Mouse (Mus musculus) midbrain, embryonic 14.5 days (tissue): ENCODE results near the gene Cyfip1. TPM values are rescaled to one million over a fixed set of nuclear protein-coding genes. Genes with fewer than 3 reads are reported as not detected.
"Not testable (repeated sequence)": the region's sequence is repeated elsewhere in the genome, so short reads cannot be mapped to it uniquely, and the experiment has no call there.

Source experiments
- ATAC-seq: fragments of 200-750 bp; cut with Nextera tagmentation; 2 replicates; pipeline ENCODE4 v1.8.0; 2017; ENCODE audit warnings: moderate number of reproducible peaks, moderate library complexity; ENCODE audit not compliant: low FRiP score, low TSS enrichment
- DNase-seq: peaks from one replicate; pipeline ENCODE4 v3.0.0-alpha.2; 2015
- H3K27ac ChIP-seq: fragments of 300-500 bp; sonication (generic); replicated peaks from 2 replicates; pipeline ENCODE4 v1.5.1; 2014; ENCODE audit warnings: mild to moderate bottlenecking, low read depth, low read length, moderate library complexity
- H3K27me3 ChIP-seq: fragments of 300-500 bp; sonication (generic); 2 replicates; pipeline ENCODE4 v1.6.1; 2014; ENCODE audit warnings: low read length, control low read depth, mixed read lengths; ENCODE audit not compliant: control insufficient read depth, insufficient read depth
- H3K36me3 ChIP-seq: fragments of 300-500 bp; sonication (generic); 2 replicates; pipeline ENCODE4 v1.6.1; 2014; ENCODE audit warnings: low read length, control low read depth; ENCODE audit not compliant: control insufficient read depth, insufficient read depth
- H3K4me1 ChIP-seq: fragments of 300-500 bp; sonication (generic); 2 replicates; pipeline ENCODE4 v1.6.1; 2014; ENCODE audit warnings: mild to moderate bottlenecking, antibody characterized with exemption, low read length, control low read depth; ENCODE audit not compliant: control insufficient read depth, insufficient read depth
- H3K4me2 ChIP-seq: fragments of 300-500 bp; sonication (generic); 2 replicates; pipeline ENCODE4 v1.6.1; 2014; ENCODE audit warnings: mild to moderate bottlenecking, low read length, moderate library complexity
- H3K4me3 ChIP-seq: fragments of 300-500 bp; sonication (generic); replicated peaks from 2 replicates; pipeline ENCODE4 v1.5.1; 2014; ENCODE audit warnings: low read depth, low read length
- H3K9ac ChIP-seq: fragments of 300-500 bp; sonication (generic); replicated peaks from 2 replicates; pipeline ENCODE4 v1.6.1; 2014; ENCODE audit warnings: mild to moderate bottlenecking, low read length, moderate library complexity
- H3K9me3 ChIP-seq: fragments of 300-500 bp; sonication (generic); 2 replicates; pipeline ENCODE4 v1.6.1; 2016; ENCODE audit warnings: low read length, control low read depth, mixed read lengths; ENCODE audit not compliant: control insufficient read depth
- WGBS: fragments of 180-500 bp; shearing (Covaris S2); extraction: QIAGEN DNeasy Blood & Tissue Kit; methylation state at CpG from one replicate; pipeline ENCODE4 v1.1.7; 2014; 5-methylcytosine and 5-hydroxymethylcytosine counted together
- polyA plus RNA-seq: library from polyadenylated mRNA; unstranded; fragments of >200 nt; fragmentation: Nextera tagmentation; extraction: Ambion mirVana; gene quantifications from 2 replicates; pipeline ENCODE4 v1.2.1, GENCODE M21; 2014

The Cyfip1 gene
- polyA plus RNA-seq, 1 experiment from 2014 or later: 55.1 TPM

GRCm38 (mm10) chr7:55903766-55904165 lies 62.2 kb downstream of the Cyfip1 start:
- no peak overlapping the region for H3K27ac ChIP-seq
- WGBS: 91% methylated on average over 4 of the region's 5 CpGs
- no peaks in the 10 kb centered on the region for H3K9me3 ChIP-seq
- no peak overlapping the region for H3K4me3 ChIP-seq
- H3K9ac ChIP-seq: no peak overlapping the region
- H3K4me2 ChIP-seq: no peak overlapping the region
- DNase-seq (no peak), ATAC-seq (no peak)
- H3K27me3 ChIP-seq: no peaks in the 10 kb centered on the region
- H3K36me3 ChIP-seq: peaks cover 77% of the 10 kb centered on the region
- no peaks in the 10 kb centered on the region for H3K4me1 ChIP-seq

DNA sequence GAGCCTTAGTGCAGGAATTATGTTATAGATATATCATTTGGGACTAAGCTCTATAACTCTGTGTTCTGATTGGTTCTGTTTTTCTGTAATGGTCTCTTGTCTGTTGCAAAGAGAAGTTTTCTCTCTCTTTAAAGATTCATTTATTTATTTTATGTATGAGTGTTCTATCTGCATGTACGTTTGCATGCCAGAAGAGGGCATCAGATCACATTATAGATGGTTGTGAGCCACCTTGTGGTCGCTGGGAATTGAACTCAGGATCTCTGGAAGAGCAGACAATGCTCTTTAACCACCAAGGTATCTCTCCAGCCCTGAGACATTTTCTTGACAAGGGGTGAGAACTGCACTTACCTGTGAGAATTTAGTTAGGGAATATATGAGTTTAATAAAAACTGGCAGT lies 63.9 kb downstream of the Cyfip1 start:
- Histone ChIP-seq H3K9ac (no peak overlapping the region), H3K4me3 (no peak overlapping the region), H3K27ac (no peak overlapping the region), H3K27me3 (no peaks in the 10 kb centered on the region), H3K36me3 (peaks cover 74% of the 10 kb centered on the region), H3K9me3 (no peaks in the 10 kb centered on the region), H3K4me1 (no peaks in the 10 kb centered on the region), H3K4me2 (no peak overlapping the region)
- WGBS: 74% methylated on average over 2 of the region's 2 CpGs
- DNase-seq (no peak), ATAC-seq (no peak)

- Histone ChIP-seq H3K27ac (no peak overlapping the region), H3K4me1 (no peaks in the 10 kb centered on the region), H3K9me3 (no peaks in the 10 kb centered on the region), H3K27me3 (no peaks in the 10 kb centered on the region), H3K4me2 (no peak overlapping the region), H3K36me3 (peaks cover 79% of the 10 kb centered on the region), H3K9ac (no peak overlapping the region), H3K4me3 (no peak overlapping the region)
- DNase-seq: no peak
- ATAC-seq: no peak
- 94% methylated on average over 1 of the region's 1 CpGs for WGBS
Measured at GRCm38 (mm10) chr7:55909519-55909918, 68.0 kb downstream of the Cyfip1 start.

DNA sequence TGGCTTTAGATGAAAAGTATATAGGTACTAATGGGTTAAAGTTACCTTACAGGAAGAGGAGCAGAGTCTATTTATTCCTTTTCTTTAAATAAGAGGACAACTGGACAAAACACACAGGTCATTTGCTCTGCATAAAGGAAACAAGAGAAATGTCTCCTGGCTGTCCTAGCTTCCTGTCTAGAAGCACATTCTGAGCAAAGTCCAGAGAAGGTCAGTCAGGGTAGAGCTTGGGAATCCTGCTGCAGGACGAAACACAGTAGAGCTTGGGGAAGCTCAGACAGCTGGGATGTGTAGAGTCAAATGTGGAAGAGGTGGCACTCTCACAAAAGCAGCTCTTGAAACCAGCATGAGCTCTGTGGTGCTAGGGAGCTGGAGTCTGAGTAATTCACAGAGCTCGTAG lies 68.8 kb downstream of the Cyfip1 start:
- peaks cover 79% of the 10 kb centered on the region for H3K36me3 ChIP-seq
- no peaks in the 10 kb centered on the region for H3K4me1 ChIP-seq
- H3K9me3 ChIP-seq: no peaks in the 10 kb centered on the region
- 90% methylated on average over 2 of the region's 2 CpGs for WGBS
- no peaks in the 10 kb centered on the region for H3K27me3 ChIP-seq
- ATAC-seq: no peak
- no peak overlapping the region for H3K4me2 ChIP-seq
- DNase-seq: no peak
- H3K9ac ChIP-seq: no peak overlapping the region
- no peak overlapping the region for H3K4me3 ChIP-seq
- H3K27ac ChIP-seq: no peak overlapping the region

GRCm38 (mm10) chr7:55911371-55911770 lies 69.8 kb downstream of the Cyfip1 start:
- Histone ChIP-seq H3K4me2 (no peak overlapping the region), H3K27me3 (no peaks in the 10 kb centered on the region), H3K9ac (no peak overlapping the region), H3K9me3 (no peaks in the 10 kb centered on the region), H3K36me3 (peaks cover 77% of the 10 kb centered on the region), H3K27ac (no peak overlapping the region), H3K4me1 (no peaks in the 10 kb centered on the region), H3K4me3 (no peak overlapping the region)
- ATAC-seq: no peak
- no peak for DNase-seq
- WGBS: 91% methylated on average over 8 of the region's 8 CpGs

DNA sequence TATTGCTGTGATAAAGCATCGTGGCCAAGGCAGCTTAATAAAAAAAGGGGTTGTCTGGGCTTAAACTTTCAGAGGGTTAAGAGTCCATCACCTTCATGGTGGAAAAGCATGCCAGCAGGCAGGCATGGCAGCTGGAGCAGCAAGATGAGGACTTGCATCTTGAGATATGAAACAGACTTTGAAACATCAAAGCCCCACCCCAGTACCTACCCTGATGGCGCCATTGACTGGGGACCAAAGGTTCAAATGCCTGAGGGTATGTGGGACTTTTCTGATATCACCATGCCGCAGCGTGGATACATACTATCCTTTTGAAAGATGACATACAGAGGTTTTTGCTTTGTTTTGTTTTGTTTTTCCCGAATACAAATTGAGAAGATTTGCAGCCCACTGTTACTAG lies 70.6 kb downstream of the Cyfip1 start:
- Histone ChIP-seq H3K27ac (no peak overlapping the region), H3K4me3 (no peak overlapping the region), H3K27me3 (no peaks in the 10 kb centered on the region), H3K36me3 (peaks cover 81% of the 10 kb centered on the region), H3K9ac (no peak overlapping the region), H3K9me3 (no peaks in the 10 kb centered on the region), H3K4me1 (no peaks in the 10 kb centered on the region), H3K4me2 (no peak overlapping the region)
- ATAC-seq: no peak
- WGBS: 97% methylated on average over 5 of the region's 5 CpGs
- no peak for DNase-seq

GRCm38 (mm10) chr7:55918365-55918764 lies 76.8 kb downstream of the Cyfip1 start:
- not testable (repeated sequence) for H3K4me1 ChIP-seq, H3K9ac ChIP-seq, H3K9me3 ChIP-seq, ATAC-seq, H3K27me3 ChIP-seq, DNase-seq, H3K4me3 ChIP-seq, H3K27ac ChIP-seq, H3K4me2 ChIP-seq
- 98% methylated on average over 11 of the region's 11 CpGs for WGBS
- H3K36me3 ChIP-seq: peaks cover 78% of the 10 kb centered on the region

GRCm38 (mm10) chr7:55927262-55927661 lies 85.7 kb downstream of the Cyfip1 start:
- no peak for ATAC-seq
- H3K4me2 ChIP-seq: no peak overlapping the region
- DNase-seq: no peak
- H3K4me1 ChIP-seq: no peaks in the 10 kb centered on the region
- H3K27me3 ChIP-seq: no peaks in the 10 kb centered on the region
- no peaks in the 10 kb centered on the region for H3K9me3 ChIP-seq
- H3K36me3 ChIP-seq: peaks cover 73% of the 10 kb centered on the region
- 94% methylated on average over 4 of the region's 4 CpGs for WGBS
- H3K27ac ChIP-seq: no peak overlapping the region
- H3K9ac ChIP-seq: no peak overlapping the region
- no peak overlapping the region for H3K4me3 ChIP-seq

DNA sequence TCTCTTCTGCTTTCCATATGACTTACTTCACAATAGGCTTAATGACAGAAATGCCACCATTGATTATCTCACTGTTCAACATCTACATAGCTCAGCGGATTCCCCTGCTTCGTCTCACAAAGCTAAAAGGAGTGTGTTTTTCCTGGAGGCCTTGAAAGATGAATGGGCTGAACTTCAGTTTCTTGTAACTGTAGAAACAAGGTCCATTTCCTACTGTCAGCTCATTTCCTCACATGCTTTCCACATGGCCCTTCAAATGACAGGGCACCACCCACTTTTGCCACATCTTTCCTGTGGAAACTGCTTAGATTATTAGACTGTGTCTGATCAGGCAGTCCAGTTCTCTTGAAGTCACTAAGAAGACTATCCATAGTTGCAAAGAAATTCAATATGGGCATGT lies 87.1 kb downstream of the Cyfip1 start:
- ATAC-seq (no peak), DNase-seq (no peak)
- H3K27me3 ChIP-seq: no peaks in the 10 kb centered on the region
- H3K4me2 ChIP-seq: no peak overlapping the region
- 84% methylated on average over 2 of the region's 2 CpGs for WGBS
- H3K36me3 ChIP-seq: peaks cover 60% of the 10 kb centered on the region
- no peak overlapping the region for H3K9ac ChIP-seq
- H3K4me3 ChIP-seq: no peak overlapping the region
- no peak overlapping the region for H3K27ac ChIP-seq
- no peaks in the 10 kb centered on the region for H3K4me1 ChIP-seq
- H3K9me3 ChIP-seq: no peaks in the 10 kb centered on the region
